Mouse (Mus musculus) hindbrain, embryonic 12.5 days (tissue): Measurements from ENCODE around the gene Msantd3. TPM values are rescaled to one million over a fixed set of nuclear protein-coding genes. Genes with fewer than 3 reads are reported as not detected.

Source experiments
- ATAC-seq: fragments of 200-750 bp; cut with Nextera tagmentation; 2 replicates; pipeline ENCODE4 v1.8.0; 2017; ENCODE audit warnings: moderate TSS enrichment; ENCODE audit not compliant: low FRiP score
- H3K27ac ChIP-seq: fragments of 300-500 bp; sonication (generic); 2 replicates; pipeline ENCODE4 v1.5.1; 2016; ENCODE audit warnings: mild to moderate bottlenecking
- H3K27me3 ChIP-seq: fragments of 300-500 bp; sonication (generic); 2 replicates; pipeline ENCODE4 v1.6.1; 2016; ENCODE audit warnings: mild to moderate bottlenecking
- H3K36me3 ChIP-seq: fragments of 300-500 bp; sonication (generic); 2 replicates; pipeline ENCODE4 v1.6.1; 2016; ENCODE audit warnings: mild to moderate bottlenecking
- H3K4me1 ChIP-seq: fragments of 300-500 bp; sonication (generic); 2 replicates; pipeline ENCODE4 v1.6.1; 2016
- H3K4me2 ChIP-seq: fragments of 300-500 bp; sonication (generic); replicated peaks from 2 replicates; pipeline ENCODE4 v1.6.1; 2016; ENCODE audit warnings: mild to moderate bottlenecking
- H3K4me3 ChIP-seq: fragments of 300-500 bp; sonication (generic); 2 replicates; pipeline ENCODE4 v1.5.1; 2016; ENCODE audit warnings: mild to moderate bottlenecking
- H3K9ac ChIP-seq: fragments of 300-500 bp; sonication (generic); 2 replicates; pipeline ENCODE4 v1.6.1; 2016; ENCODE audit warnings: mild to moderate bottlenecking, moderate library complexity
- H3K9me3 ChIP-seq: fragments of 300-500 bp; sonication (generic); replicated peaks from 2 replicates; pipeline ENCODE4 v1.6.1; 2016; ENCODE audit warnings: mild to moderate bottlenecking
- WGBS: fragments of 180-500 bp; shearing (Covaris S2); methylation state at CpG from one replicate; pipeline ENCODE4 v1.1.7; 2016; 5-methylcytosine and 5-hydroxymethylcytosine counted together
- polyA plus RNA-seq: library from polyadenylated mRNA; unstranded; fragments of >200 nt; fragmentation: Nextera tagmentation; extraction: Ambion mirVana; gene quantifications from 2 replicates; pipeline ENCODE4 v1.2.1, GENCODE M21; 2016

Msantd3 gene
- polyA plus RNA-seq, 1 experiment from 2014 or later, result 50.8 TPM

DNA sequence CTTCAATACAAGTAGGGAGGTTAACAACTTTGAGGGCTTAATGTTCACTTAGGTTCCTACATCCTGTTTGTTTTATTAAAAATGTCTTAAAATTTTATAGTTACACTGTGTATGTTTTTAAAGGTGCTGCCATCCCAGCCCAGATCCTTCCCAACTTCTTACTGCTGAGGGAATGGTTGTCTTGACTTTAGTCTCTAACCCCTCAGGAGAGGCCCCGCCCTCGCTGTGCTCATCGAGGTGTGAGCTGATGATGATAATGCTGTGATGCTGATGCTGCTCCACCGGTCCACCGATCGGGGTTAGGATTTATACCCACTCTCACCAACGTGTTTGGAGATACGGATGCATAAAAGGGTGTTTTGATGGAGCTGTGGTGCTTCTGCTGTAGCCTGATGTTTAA, 22.1 kb downstream of the Msantd3 start:
- Histone ChIP-seq H3K4me1 (no peaks in the 10 kb centered on the region), H3K36me3 (peaks cover 39% of the 10 kb centered on the region), H3K9ac (no peak overlapping the region), H3K4me2 (no peak overlapping the region), H3K27me3 (no peaks in the 10 kb centered on the region), H3K27ac (no peak overlapping the region), H3K9me3 (no peaks in the 10 kb centered on the region), H3K4me3 (no peak overlapping the region)
- no peak for ATAC-seq
- WGBS, result 96% methylated on average over 8 of the region's 8 CpGs

GRCm38 (mm10) chr4:48564962-48565361, 25.2 kb downstream of the Msantd3 start:
- Histone ChIP-seq H3K27me3 (no peaks in the 10 kb centered on the region), H3K9ac (no peak overlapping the region), H3K36me3 (peaks cover 25% of the 10 kb centered on the region), H3K27ac (no peak overlapping the region), H3K4me2 (no peak overlapping the region), H3K9me3 (no peaks in the 10 kb centered on the region), H3K4me1 (no peaks in the 10 kb centered on the region), H3K4me3 (no peak overlapping the region)
- ATAC-seq, result no peak

DNA sequence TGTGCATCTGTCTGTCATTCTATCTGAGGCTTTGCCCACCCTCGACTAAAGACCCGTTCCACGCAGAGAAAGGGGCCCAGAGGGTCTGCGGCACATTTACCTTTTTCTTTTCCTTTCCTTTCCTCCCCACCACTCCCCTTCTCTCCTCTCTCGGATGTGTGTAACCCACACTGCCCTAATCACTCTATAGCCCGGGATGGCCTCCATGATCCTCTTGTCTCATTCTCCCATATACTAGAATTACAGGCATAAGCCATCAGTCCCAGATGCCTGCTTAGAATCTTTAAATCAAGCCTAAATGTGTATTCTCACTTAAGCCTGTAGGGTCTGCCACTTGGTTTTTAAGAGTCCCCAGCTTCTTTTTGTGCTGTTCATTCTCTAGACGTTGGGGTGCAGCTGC, 36.6 kb downstream of the Msantd3 start:
- H3K27me3 ChIP-seq, result no peaks in the 10 kb centered on the region
- peaks cover 4% of the 10 kb centered on the region; the same call in 1 of the 2 replicates for H3K4me1 ChIP-seq
- no peak for ATAC-seq
- H3K27ac ChIP-seq, result no peak overlapping the region
- 86% methylated on average over 7 of the region's 7 CpGs for WGBS
- no peak overlapping the region for H3K9ac ChIP-seq
- H3K9me3 ChIP-seq, result no peaks in the 10 kb centered on the region
- no peaks in the 10 kb centered on the region for H3K36me3 ChIP-seq
- no peak overlapping the region for H3K4me3 ChIP-seq
- no peak overlapping the region for H3K4me2 ChIP-seq

GRCm38 (mm10) chr4:48577831-48578230, 38.1 kb downstream of the Msantd3 start:
- WGBS, result 90% methylated on average over 1 of the region's 1 CpGs
- H3K36me3 ChIP-seq, result no peaks in the 10 kb centered on the region
- no peak overlapping the region for H3K4me2 ChIP-seq
- H3K9me3 ChIP-seq, result no peaks in the 10 kb centered on the region
- ATAC-seq, result no peak
- H3K27me3 ChIP-seq, result no peaks in the 10 kb centered on the region
- H3K27ac ChIP-seq, result no peak overlapping the region
- H3K4me3 ChIP-seq, result no peak overlapping the region
- H3K9ac ChIP-seq, result no peak overlapping the region
- peaks cover 5% of the 10 kb centered on the region; the same call in 1 of the 2 replicates for H3K4me1 ChIP-seq

- H3K4me3 ChIP-seq, result no peak overlapping the region
- H3K9ac ChIP-seq, result no peak overlapping the region
- H3K4me2 ChIP-seq, result no peak overlapping the region
- no peak overlapping the region for H3K27ac ChIP-seq
- no peaks in the 10 kb centered on the region for H3K27me3 ChIP-seq
- H3K36me3 ChIP-seq, result no peaks in the 10 kb centered on the region
- WGBS, result 74% methylated on average over 4 of the region's 4 CpGs
- no peaks in the 10 kb centered on the region for H3K9me3 ChIP-seq
- ATAC-seq, result no peak
- H3K4me1 ChIP-seq, result peaks cover 7% of the 10 kb centered on the region
Observed at GRCm38 (mm10) chr4:48578399-48578798, 38.7 kb downstream of the Msantd3 start.

GRCm38 (mm10) chr4:48579475-48580110, 39.9 kb downstream of the Msantd3 start:
- H3K4me1 ChIP-seq, result peaks cover 7% of the 10 kb centered on the region
- H3K4me3 ChIP-seq, result no peak overlapping the region
- no peaks in the 10 kb centered on the region for H3K9me3 ChIP-seq
- H3K4me2 ChIP-seq, result no peak overlapping the region
- 58% methylated on average over 6 of the region's 6 CpGs for WGBS
- ATAC-seq, result no peak
- no peaks in the 10 kb centered on the region for H3K27me3 ChIP-seq
- no peak overlapping the region for H3K27ac ChIP-seq
- no peaks in the 10 kb centered on the region for H3K36me3 ChIP-seq
- no peak overlapping the region for H3K9ac ChIP-seq

DNA sequence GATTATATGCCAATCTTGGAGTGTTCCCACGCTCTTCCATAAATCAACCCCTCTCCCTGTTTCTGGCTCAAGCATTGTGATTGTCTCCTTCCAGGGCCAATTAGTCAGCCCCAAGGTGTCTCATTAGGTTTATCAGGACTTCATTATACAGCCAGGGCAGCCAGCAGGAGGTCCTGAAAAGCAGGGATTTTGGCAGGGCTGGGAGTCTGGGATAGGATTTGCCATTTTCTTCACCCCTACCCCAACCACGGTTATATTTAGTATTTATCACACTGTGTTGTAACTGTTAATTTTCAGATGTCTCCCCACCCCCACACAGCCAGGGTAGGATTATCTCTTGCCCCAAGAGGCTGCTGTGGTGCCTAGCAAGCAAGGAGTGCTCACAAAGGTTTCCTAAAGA, 41.5 kb downstream of the Msantd3 start:
- H3K9me3 ChIP-seq, result no peaks in the 10 kb centered on the region
- ATAC-seq, result no peak
- peaks cover 7% of the 10 kb centered on the region for H3K4me1 ChIP-seq
- peak overlapping the region; percentile 35; the same call in 1 of the 2 replicates for H3K27ac ChIP-seq
- no peak overlapping the region for H3K4me3 ChIP-seq
- 31% methylated on average over 2 of the region's 2 CpGs for WGBS
- no peak overlapping the region for H3K4me2 ChIP-seq
- H3K9ac ChIP-seq, result no peak overlapping the region
- H3K36me3 ChIP-seq, result no peaks in the 10 kb centered on the region
- H3K27me3 ChIP-seq, result no peaks in the 10 kb centered on the region

DNA sequence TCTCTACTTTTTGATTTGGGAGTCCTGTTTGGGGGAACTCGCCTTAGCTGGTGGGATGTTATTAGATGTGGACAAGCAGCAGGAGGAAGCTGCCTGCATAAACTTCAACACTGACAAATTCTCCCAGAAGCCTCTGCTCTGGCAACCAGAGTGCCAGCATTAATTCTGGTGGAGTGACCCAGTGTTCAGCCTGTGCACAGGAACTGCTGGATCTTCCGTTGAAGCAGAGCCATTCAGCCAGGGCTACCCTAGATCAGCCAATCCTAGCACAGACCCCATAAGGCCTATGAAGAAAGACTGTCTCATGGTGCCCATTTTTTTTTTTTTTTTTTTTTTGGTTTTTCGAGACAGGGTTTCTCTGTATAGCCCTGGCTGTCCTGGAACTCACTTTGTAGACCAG, 42.3 kb downstream of the Msantd3 start:
- Histone ChIP-seq H3K4me2 (no peak overlapping the region), H3K4me1 (peaks cover 7% of the 10 kb centered on the region), H3K27ac (no peak overlapping the region), H3K9me3 (no peaks in the 10 kb centered on the region), H3K36me3 (no peaks in the 10 kb centered on the region), H3K27me3 (no peaks in the 10 kb centered on the region), H3K9ac (no peak overlapping the region), H3K4me3 (no peak overlapping the region)
- ATAC-seq, result no peak
- 75% methylated on average over 2 of the region's 3 CpGs for WGBS

- Histone ChIP-seq H3K36me3 (no peaks in the 10 kb centered on the region), H3K9me3 (no peaks in the 10 kb centered on the region), H3K4me1 (peaks cover 10% of the 10 kb centered on the region), H3K9ac (no peak overlapping the region), H3K27me3 (no peaks in the 10 kb centered on the region), H3K4me3 (no peak overlapping the region), H3K4me2 (no peak overlapping the region), H3K27ac (no peak overlapping the region)
- no peak for ATAC-seq
- WGBS, result 42% methylated on average over 2 of the region's 2 CpGs
Observed at GRCm38 (mm10) chr4:48582941-48583340, 43.2 kb downstream of the Msantd3 start.

- H3K4me3 ChIP-seq, result peak within 1 kb of the TSS; percentile 81
- WGBS, result 1% methylated on average over 31 of the region's 64 CpGs
- H3K4me1 ChIP-seq, result peaks cover 19% of the 10 kb centered on the region
- H3K4me2 ChIP-seq, result peak within 1 kb of the TSS; percentile 80
- H3K9me3 ChIP-seq, result no peaks in the 10 kb centered on the region
- no peaks in the 10 kb centered on the region for H3K36me3 ChIP-seq
- peak within 1 kb of the TSS; percentile 99 for H3K27ac ChIP-seq
- H3K27me3 ChIP-seq, result no peaks in the 10 kb centered on the region
- H3K9ac ChIP-seq, result peak within 1 kb of the TSS; percentile 93
- peak; percentile 86 for ATAC-seq
Observed at GRCm38 (mm10) chr4:48584421-48585240, 44.9 kb downstream of the Msantd3 start, which contains the start of gene Tmeff1. Tmeff1 (plus strand) TSS chr4:48585174.

DNA sequence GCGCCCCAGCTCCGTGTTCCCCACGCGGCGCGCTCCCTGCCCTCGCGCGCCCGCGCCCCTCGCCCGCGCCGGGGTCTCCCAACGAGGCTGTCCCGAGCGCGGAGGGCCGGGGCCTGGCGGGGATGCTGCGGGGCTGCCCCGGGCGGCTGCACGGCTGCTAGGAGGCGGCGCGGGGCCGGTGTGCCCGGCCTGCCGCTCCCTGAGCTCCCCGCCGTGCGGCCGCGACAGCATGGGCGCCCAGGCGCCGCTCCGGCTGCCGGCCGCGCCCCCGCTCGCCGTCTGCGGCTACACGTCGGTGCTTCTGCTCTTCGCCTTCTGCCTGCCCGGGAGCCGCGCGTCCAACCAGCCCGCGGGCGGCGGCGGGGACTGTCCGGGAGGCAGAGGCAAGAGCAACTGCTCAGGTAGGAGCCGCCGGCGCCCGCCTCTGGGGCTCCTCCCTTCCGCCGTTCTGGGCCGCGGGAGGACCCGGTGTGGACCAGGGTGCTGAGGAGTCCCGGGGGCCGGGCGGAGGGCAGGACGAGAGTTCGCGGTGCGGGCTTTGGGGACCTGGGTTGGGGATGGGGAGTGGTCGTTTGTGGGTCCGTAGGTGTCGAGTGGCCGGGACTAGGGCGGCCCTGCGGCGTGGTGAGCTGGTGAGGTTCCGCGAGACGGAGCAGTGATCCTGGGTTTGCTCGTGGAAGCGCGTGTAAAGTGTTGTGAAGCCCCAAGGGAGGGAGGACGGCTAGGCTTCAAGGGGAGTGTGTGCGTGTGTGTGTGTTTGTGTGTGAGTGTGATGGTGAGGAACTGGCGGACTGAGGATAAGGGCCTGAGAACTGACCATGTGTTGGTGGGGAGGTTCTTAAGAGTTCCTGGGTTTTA, 45.7 kb downstream of the Msantd3 start:
- H3K36me3 ChIP-seq, result no peaks in the 10 kb centered on the region
- ATAC-seq, result peak; percentile 74
- under 1% methylated on average over 80 of the region's 92 CpGs for WGBS
- H3K9ac ChIP-seq, result peak overlapping the region; percentile 93
- peak overlapping the region; percentile 80 for H3K4me2 ChIP-seq
- H3K4me1 ChIP-seq, result peaks cover 22% of the 10 kb centered on the region
- H3K9me3 ChIP-seq, result no peaks in the 10 kb centered on the region
- H3K27ac ChIP-seq, result peak overlapping the region; percentile 99
- H3K4me3 ChIP-seq, result peak overlapping the region; percentile 81
- H3K27me3 ChIP-seq, result no peaks in the 10 kb centered on the region
